Mouse (Mus musculus) adrenal gland, postnatal 36 days (tissue): Measurements from ENCODE around the gene Slc38a10. TPM values are rescaled to one million over a fixed set of nuclear protein-coding genes. Genes with fewer than 3 reads are reported as not detected.
A peak's percentile ranks its signal among the peaks of the same experiment; 100 is the strongest.

Experiments used
- DNase-seq, 2 experiments: peaks; one replicate each; pipeline ENCODE4 v3.0.0; 2021; ENCODE audit warnings: mixed read lengths in 1 of 2
- long read RNA-seq, 2 experiments: library from polyadenylated mRNA; stranded (forward); transcript quantifications; one replicate each; pipeline ENCODE4 v2.0.0; 2021; ENCODE audit warnings: borderline sequencing depth in 2 of 2
- total RNA-seq, 2 experiments: library from RNA; stranded (reverse); gene quantifications; 2 replicates each; pipeline ENCODE4 v1.2.3; 2021

Slc38a10 gene
- 100 to 1,000 TPM; 156 to 163 TPM for total RNA-seq
- long read RNA-seq, experiment 1, full-length matches to known transcripts = 52 of 159 reads
- long read RNA-seq, experiment 1, partial matches to known transcripts = 39 of 159 reads
- long read RNA-seq, experiment 1, other reads (novel, unspliced or antisense) = 68 of 159 reads
- long read RNA-seq, experiment 2, full-length matches to known transcripts = 23 of 57 reads
- long read RNA-seq, experiment 2, partial matches to known transcripts = 8 of 57 reads
- long read RNA-seq, experiment 2, other reads (novel, unspliced or antisense) = 26 of 57 reads

DNA sequence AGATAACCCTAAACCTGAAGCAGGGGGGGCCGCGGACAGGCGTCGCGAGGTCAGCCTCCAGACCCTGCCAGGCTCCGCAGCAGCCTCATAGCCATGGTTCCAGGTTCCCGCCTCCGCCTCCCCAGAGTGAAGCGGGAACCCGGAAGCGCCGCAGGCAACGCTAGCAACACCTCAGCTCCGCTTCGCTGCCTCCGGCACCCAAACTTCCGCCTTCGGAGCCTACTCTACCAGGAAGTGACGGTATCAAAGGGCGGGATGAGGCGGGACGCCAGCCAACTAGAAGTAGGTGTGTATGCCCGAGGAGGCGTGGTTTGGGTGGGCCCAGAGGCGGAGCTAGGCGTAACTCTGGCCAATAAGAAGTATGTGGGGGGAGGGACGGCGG lies at the start of gene Slc38a10:
TSS of gene Slc38a10 (minus strand) at position 234 of the 382 bp plus-strand sequence.
- DNase-seq = peak; percentile 100

DNA sequence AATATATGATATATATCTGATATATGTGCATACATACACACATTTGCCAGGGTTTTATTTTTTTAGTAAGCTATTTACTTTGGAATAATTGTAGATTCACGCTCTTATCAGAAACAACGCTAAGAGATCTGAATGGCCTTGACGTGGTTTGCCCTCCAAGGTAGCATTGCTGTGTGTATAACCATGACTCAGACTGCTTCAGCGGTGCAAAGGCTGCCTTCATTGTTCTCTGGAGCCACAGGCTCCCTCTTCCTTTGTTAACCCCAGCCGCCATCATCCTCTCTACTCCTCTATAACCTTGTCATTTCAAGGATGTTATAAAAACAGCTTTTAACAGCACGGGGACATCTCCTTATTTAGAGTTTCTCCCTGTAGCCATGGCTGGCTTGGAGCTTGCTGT lies 49.5 kb upstream of the Slc38a10 start:
- no peak for DNase-seq

DNA sequence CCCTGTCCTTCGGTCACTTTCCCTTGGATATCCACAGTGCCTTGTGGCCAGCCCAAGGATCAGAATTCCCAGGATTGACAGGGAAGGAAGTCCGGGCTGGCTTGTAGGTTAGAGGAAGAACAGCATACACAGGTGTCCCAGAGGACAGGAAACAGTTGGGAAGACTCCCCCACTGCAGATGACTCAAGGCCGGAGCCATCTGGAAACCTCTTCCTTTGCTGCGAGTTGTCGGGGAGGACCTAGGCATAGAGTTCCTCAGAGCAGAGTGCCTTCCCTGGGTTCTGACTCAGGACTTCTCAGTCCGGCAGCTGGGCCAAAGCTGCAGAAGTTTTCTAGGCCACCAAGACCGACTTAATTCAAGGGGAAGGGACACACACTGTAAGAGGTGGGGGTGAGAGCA lies 48.6 kb upstream of the Slc38a10 start:
- no peak for DNase-seq

DNA sequence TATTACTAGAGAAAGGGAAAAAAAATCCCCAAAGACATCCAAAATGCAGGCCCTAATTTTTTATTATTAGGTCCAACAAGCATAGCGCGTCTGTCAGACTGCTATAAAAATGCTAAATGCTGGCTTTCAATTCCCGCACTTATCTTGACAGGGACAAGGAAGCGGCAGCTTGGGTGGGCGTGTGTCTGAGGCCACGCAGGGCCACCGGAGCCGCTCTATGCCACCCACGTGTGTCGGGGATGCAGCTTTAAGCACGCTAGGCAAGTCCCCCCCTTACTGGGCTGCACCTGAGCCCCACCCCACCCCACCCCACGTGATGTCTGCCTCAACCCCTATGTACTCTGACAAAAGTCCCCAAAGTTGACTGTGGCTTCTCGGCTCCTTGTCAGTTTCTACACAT lies 47.7 kb upstream of the Slc38a10 start:
- no peak for DNase-seq

- DNase-seq = peak in 1 of 2 experiments; percentile 25
Measured at GRCm38 (mm10) chr11:120190526-120191412, 39.6 kb upstream of the Slc38a10 start.

DNA sequence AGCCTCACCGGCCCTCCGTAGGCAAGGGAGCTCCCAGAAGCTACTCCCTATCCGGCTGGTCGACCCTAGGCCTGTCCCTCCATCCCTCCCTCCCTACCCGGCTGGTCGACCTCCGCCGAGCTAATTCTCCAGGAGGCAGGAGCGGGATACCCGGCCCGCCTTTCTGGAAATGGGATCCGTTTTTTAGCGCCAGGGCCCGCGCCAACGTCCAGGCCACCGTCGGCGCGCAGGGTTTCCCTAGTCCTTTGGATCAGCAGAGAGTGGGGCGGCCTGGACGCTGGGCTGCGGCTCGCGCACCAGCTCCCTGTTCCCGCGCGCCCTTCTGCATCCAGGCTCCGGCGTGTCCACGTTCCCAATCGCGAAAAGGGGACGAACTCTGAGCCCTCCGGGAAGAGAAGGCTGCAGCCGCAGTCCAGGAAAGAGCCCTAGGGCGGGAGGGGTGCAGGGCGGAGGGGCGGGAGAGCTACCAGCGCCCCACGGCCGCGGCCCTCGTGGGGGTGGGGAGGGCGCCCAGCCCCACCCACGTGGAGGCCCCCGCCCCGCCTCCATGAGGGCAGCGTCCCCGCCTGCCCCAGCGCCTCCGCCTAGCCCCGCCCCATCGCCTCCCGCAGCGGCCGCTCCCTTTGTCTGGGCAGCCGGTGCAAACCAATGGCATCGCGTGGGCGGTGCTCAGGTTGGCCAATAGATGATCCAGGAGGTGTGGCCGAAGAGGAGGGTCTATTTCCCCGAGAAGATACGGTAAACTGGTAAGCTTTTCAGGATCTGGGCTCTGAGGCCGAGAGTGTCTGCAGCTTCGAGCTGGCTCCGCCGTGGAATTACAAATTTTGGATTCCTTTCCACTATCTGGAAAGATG lies 38.5 kb upstream of the Slc38a10 start:
- DNase-seq = peak; percentile 100

- DNase-seq = peak; percentile 59 to 72
Measured at GRCm38 (mm10) chr11:120188481-120189441, 37.6 kb upstream of the Slc38a10 start.

DNA sequence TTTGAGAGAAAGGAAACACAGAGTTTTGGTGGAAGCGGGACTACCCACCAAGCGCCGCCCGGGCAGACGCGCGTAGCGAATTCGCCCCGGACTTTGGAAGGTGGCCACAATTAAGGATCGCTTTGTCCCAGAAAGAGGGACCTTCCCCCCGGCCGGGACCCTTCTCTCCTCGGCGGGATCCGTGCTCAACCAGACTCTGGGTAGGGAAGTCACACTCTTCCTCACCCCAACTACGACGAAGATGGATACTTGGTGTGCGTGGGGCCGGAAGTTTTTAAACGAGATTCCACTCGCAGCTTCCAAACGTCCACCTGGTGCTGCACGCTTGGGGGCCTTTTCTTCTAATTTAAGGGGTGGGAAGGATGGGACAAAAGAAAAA lies 36.9 kb upstream of the Slc38a10 start:
- peak in 1 of 2 experiments; percentile 59 for DNase-seq

DNA sequence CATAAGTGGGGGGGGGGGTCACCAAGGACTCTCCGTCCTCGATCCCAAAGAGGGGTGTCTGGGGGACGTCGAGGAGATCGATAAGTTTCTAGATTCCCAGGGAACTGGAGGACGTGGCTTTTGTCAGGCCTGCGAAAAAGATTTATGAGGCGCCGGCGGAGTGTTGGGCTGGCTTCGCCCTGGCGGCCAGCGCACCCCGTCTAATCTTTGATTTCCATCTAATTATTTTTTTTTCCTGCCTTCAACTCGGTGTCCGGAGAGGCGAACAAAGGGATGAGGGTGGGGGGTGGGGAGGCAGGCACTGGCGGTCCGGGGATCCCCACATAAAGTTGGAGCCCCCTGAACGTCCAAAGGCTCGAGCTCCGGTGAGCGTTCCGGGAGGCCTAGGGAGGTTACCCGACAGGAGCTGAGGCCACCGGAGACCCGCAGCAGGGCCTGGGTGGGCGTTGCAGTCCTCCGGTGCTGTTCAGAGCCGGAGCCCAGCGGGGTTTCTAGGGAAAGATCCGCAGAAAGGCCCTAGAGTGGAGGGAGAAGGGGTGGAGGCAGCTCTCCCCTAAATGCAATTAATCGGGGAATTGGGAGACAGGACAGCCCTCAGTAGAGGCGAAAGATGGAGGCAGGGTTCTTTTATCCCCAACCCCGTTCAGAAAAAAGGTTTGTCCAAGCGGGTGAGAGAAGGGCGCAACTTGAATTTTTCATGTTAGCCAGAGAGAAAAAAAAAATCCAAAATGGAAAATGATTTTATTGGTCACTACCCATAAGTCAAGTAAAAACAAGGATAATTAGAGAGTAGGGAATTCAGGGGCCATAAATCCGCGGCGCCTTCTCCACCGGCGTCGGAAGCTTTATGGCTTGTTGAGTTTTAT lies 36.3 kb upstream of the Slc38a10 start:
- peak; percentile 46 to 52 for DNase-seq

DNA sequence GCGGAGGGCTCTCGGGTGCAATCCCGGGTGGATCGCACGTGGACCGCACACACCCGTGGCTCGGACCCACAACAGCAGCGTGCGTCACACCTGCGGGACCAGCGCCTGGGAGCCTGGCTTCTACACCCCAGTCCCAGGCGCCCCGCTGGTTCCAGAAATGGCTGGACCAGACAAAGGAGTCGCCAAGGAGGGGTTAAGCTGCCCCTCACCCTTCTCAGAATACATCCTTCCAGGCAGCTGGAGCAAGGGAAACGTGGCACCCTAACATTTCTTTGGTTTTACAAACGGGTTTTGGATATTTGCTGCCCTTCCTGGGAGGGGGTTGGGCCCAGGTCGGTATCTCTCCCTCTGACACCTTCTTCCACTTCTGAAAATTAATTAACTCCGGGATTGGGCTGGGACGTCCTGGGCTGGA lies 35.7 kb upstream of the Slc38a10 start:
- DNase-seq = peak; percentile 52 to 70

DNA sequence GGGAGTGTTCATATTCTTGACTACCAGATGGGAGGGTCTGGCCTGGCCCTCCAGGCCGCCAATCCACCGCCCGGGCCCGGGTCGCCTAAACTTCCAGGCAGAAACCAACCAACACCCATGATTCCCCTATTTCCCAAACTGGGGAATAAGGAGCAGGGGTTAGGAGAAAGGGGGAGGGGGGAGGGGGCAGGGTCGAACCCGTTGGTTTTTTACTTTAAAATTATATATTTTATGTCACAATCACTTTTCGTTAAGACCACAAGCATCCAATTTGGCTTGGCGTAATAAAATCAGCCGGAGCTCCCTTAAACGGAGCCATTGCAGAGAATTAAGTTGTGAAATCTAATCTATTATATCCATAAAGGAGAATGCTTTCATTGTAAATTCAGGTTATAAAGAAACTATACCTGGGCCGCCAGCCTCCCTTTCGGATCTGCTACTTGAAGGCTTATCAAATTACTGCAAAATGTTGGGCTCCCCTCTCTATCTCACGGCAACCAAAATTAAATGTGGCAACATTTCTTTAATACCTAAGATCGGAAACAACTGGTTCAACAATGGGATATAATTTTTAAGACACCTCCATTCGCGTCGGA lies 35.1 kb upstream of the Slc38a10 start:
- no peak for DNase-seq

GRCm38 (mm10) chr11:120185316-120186141 lies 34.4 kb upstream of the Slc38a10 start:
- peak; percentile 83 to 84 for DNase-seq

- peak; percentile 61 to 73 for DNase-seq
Measured at GRCm38 (mm10) chr11:120184371-120185315, 33.5 kb upstream of the Slc38a10 start.

GRCm38 (mm10) chr11:120183708-120184107 lies 32.6 kb upstream of the Slc38a10 start:
- no peak for DNase-seq

DNA sequence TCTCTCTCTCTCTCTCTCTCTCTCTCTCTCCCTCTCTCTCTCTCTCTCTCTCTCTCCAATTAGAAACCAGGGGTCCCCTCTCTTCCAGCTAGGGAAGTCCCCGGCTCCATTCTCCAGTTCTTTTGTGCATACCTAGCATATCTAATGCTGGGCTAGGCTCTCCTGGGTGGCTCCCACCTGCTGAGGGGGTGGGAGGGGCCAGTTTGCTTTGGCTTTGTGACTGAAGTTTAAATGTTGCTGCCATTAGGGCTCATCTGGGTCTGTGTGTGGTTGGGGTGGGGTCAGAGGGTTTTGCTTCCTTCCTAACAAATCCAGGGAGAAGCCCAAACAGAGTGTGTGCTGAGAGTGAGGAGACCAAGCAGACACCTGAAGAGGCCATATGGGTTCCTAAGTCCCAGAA lies 32.0 kb upstream of the Slc38a10 start:
- DNase-seq = no peak

GRCm38 (mm10) chr11:120182396-120183030 lies 31.4 kb upstream of the Slc38a10 start:
- peak; percentile 39 to 56 for DNase-seq

DNA sequence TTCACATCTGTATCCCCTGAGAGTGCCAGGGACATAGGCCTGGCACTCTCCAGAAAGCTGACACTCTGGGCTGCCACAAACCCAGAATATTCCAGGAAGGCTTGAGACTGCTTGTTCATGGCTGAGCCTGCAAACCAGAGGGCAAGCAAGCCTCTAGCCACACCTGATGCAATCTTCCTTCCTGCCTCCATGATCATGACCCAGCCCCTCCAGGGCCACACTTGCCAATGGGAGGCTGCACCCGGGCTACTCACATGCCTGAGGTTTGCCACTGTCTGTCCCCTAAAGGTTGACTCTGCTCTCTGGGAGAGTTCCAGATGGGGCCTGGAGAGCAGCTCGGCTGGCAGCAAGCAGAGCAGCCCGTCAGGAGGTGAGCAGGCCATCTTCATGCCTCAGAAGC lies 30.2 kb upstream of the Slc38a10 start:
- DNase-seq = no peak
